Mouse (Mus musculus) cerebellum, adult 9-10 months (tissue): Measurements from ENCODE around the gene Usp48.
A peak's percentile ranks its signal among the peaks of the same experiment; 100 is the strongest.
"Not testable (repeated sequence)": the region's sequence is repeated elsewhere in the genome, so short reads cannot be mapped to it uniquely, and the experiment has no call there.

Experiments
- DNase-seq: peaks from one replicate; pipeline ENCODE4 v3.0.0; 2022

The Usp48 gene

GRCm38 (mm10) chr4:137593601-137594495, at the start of gene Usp48:
Gene Usp48, plus strand, starts transcription at chr4:137593755.
- DNase-seq: peak; percentile 99

GRCm38 (mm10) chr4:137545568-137545967, 48.0 kb upstream of the Usp48 start:
- no peak for DNase-seq

- peak; percentile 50 for DNase-seq
These were observed 47.5 kb upstream of the Usp48 start for GRCm38 (mm10) chr4:137546003-137546525.

GRCm38 (mm10) chr4:137553466-137553865, 40.1 kb upstream of the Usp48 start:
- DNase-seq: peak; percentile 74

- no peak for DNase-seq
These were observed 36.8 kb upstream of the Usp48 start for GRCm38 (mm10) chr4:137556673-137557210.

GRCm38 (mm10) chr4:137569873-137570272, 23.7 kb upstream of the Usp48 start:
- no peak for DNase-seq

GRCm38 (mm10) chr4:137574469-137574868, 19.1 kb upstream of the Usp48 start, which contains the start of gene Ldlrad2:
Gene Ldlrad2, minus strand, starts transcription at chr4:137574569.
- no peak for DNase-seq

- no peak for DNase-seq
These were observed 16.1 kb upstream of the Usp48 start for GRCm38 (mm10) chr4:137577486-137577885.

GRCm38 (mm10) chr4:137578181-137578845, 15.2 kb upstream of the Usp48 start:
- peak; percentile 84 for DNase-seq

GRCm38 (mm10) chr4:137579789-137580188, 13.8 kb upstream of the Usp48 start:
- DNase-seq: no peak

- DNase-seq: no peak
These were observed 13.3 kb upstream of the Usp48 start for GRCm38 (mm10) chr4:137580299-137580698.

GRCm38 (mm10) chr4:137581815-137582214, 11.7 kb upstream of the Usp48 start:
- DNase-seq: no peak

- DNase-seq: not testable (repeated sequence)
These were observed 4.5 kb upstream of the Usp48 start for GRCm38 (mm10) chr4:137589095-137589494.

GRCm38 (mm10) chr4:137589586-137589985, 4.0 kb upstream of the Usp48 start:
- no peak for DNase-seq

- no peak for DNase-seq
These were observed 2.6 kb upstream of the Usp48 start for GRCm38 (mm10) chr4:137590961-137591360.

- DNase-seq: peak; percentile 64
These were observed 1.1 kb downstream of the Usp48 start for GRCm38 (mm10) chr4:137594496-137595270.

GRCm38 (mm10) chr4:137597098-137597630, 3.6 kb downstream of the Usp48 start:
- no peak for DNase-seq

GRCm38 (mm10) chr4:137598577-137598976, 5.0 kb downstream of the Usp48 start:
- DNase-seq: no peak

- DNase-seq: no peak
These were observed 10.1 kb downstream of the Usp48 start for GRCm38 (mm10) chr4:137603449-137604171.

GRCm38 (mm10) chr4:137607023-137607422, 13.5 kb downstream of the Usp48 start:
- no peak for DNase-seq

- no peak for DNase-seq
These were observed 15.7 kb downstream of the Usp48 start for GRCm38 (mm10) chr4:137609281-137609680.

- no peak for DNase-seq
These were observed 16.1 kb downstream of the Usp48 start for GRCm38 (mm10) chr4:137609702-137610101.
